Mouse (Mus musculus) lung, adult 18-20 months (tissue): ENCODE measurements at regions not wholly inside any gene's neighbourhood (a gene's known extent, or its start where the extent isn't known, plus 50 kb on each side); places are given as distances from the start of the nearest gene placed in this dataset.

Experiments
- DNase-seq, 2 experiments: peaks; one replicate each; pipeline ENCODE4 v3.0.0; 2022; ENCODE audit warnings: mixed read lengths in 2 of 2

- no peak for DNase-seq
Observed at GRCm38 (mm10) chr11:56925368-56925896, 85.8 kb upstream of the Gria1 start.

- DNase-seq: no peak
Observed at GRCm38 (mm10) chr11:56932766-56933165, 78.4 kb upstream of the Gria1 start.

DNA sequence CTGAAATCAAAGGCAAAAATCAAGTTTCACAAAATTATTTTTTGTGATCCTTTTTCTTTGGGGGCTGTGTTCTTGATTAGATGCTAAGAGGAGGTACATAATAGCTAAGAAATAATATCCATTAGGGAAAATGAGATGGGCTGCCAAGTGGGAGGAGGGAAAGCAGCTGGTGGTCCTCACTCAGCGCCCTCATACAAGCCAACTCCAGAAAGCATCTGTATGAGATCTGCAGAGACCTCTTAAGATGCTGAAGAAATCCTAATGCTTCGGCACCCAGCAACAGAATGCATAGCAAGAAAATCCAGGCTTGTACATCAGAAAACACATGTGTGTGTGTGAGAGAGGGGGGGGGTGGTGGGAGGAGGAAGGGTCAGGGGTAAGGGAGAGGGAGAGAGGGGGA lies 58.8 kb upstream of the Gria1 start:
- DNase-seq: peak; percentile 4

DNA sequence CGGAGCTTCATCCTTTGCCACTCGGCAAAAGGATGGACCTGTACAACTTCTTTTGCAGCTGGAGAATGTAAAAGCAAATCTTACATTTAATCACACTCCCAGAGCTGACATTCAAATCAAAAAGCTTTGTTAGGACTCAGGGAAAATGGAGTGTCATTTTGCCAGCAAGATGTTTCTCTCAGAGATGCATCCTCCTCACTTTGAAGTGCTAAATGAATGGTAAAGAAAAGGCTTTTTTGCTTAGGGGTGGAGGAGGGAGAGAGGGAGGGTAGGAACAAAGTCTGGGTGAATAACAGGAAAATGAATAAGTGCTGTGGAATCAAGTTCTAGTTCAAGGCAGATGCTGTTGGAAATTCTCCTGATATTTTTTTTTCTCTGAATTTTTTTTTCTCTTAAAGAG lies 53.4 kb upstream of the Gria1 start:
- DNase-seq: no peak
